Mouse (Mus musculus) kidney, postnatal 0 days (tissue): ENCODE data around the gene Taok1. TPM values are rescaled to one million over a fixed set of nuclear protein-coding genes. Genes with fewer than 3 reads are reported as not detected.

Source experiments
- ATAC-seq: fragments of 200-750 bp; cut with Nextera tagmentation; replicated peaks from 2 replicates; pipeline ENCODE4 v1.8.0; 2017; ENCODE audit warnings: low read depth, moderate number of reproducible peaks, moderate TSS enrichment, moderate library complexity; ENCODE audit not compliant: low FRiP score
- DNase-seq: peaks from one replicate; pipeline ENCODE4 v3.0.0-alpha.2; 2016; ENCODE audit warnings: low spot score
- H3K27ac ChIP-seq: fragments of 300-500 bp; sonication (generic); 2 replicates; pipeline ENCODE4 v1.5.1; 2014; ENCODE audit warnings: mild to moderate bottlenecking
- H3K27me3 ChIP-seq: fragments of 300-500 bp; sonication (generic); 2 replicates; pipeline ENCODE4 v1.6.1; 2014; ENCODE audit warnings: low read length, mixed read lengths; ENCODE audit not compliant: insufficient read depth
- H3K36me3 ChIP-seq: fragments of 300-500 bp; sonication (generic); 2 replicates; pipeline ENCODE4 v1.6.1; 2014; ENCODE audit warnings: low read length, mixed read lengths; ENCODE audit not compliant: insufficient read depth
- H3K4me1 ChIP-seq: fragments of 300-500 bp; sonication (generic); replicated peaks from 2 replicates; pipeline ENCODE4 v1.6.1; 2014; ENCODE audit warnings: antibody characterized with exemption, low read length, mixed read lengths; ENCODE audit not compliant: insufficient read depth
- H3K4me2 ChIP-seq: fragments of 300-500 bp; sonication (generic); 2 replicates; pipeline ENCODE4 v1.6.1; 2014; ENCODE audit warnings: mild to moderate bottlenecking, low read length, moderate library complexity, mixed read lengths
- H3K4me3 ChIP-seq: fragments of 300-500 bp; sonication (generic); replicated peaks from 2 replicates; pipeline ENCODE4 v1.5.1; 2014; ENCODE audit warnings: low read depth, low read length
- H3K9ac ChIP-seq: fragments of 300-500 bp; sonication (generic); 2 replicates; pipeline ENCODE4 v1.6.1; 2014; ENCODE audit warnings: low read depth, low read length
- H3K9me3 ChIP-seq: fragments of 300-500 bp; sonication (generic); replicated peaks from 2 replicates; pipeline ENCODE4 v1.6.1; 2016; ENCODE audit warnings: low read length, inconsistent platforms, mixed read lengths
- CTCF ChIP-seq: IDR thresholded peaks from 2 replicates; pipeline ENCODE4 v1.5.1; 2016; ENCODE audit warnings: antibody characterized with exemption, low read depth, mild to moderate bottlenecking, moderate library complexity
- WGBS: fragments of 180-500 bp; shearing (Covaris S2); extraction: QIAGEN DNeasy Blood & Tissue Kit; methylation state at CpG from one replicate; pipeline ENCODE4 v1.1.7; 2014; 5-methylcytosine and 5-hydroxymethylcytosine counted together
- polyA plus RNA-seq: library from polyadenylated mRNA; unstranded; fragments of >200 nt; fragmentation: Nextera tagmentation; extraction: Ambion mirVana; gene quantifications from 2 replicates; pipeline ENCODE4 v1.2.1, GENCODE M21; 2015

Taok1 gene
- polyA plus RNA-seq, 1 experiment from 2014 or later, result 17.7 TPM

DNA sequence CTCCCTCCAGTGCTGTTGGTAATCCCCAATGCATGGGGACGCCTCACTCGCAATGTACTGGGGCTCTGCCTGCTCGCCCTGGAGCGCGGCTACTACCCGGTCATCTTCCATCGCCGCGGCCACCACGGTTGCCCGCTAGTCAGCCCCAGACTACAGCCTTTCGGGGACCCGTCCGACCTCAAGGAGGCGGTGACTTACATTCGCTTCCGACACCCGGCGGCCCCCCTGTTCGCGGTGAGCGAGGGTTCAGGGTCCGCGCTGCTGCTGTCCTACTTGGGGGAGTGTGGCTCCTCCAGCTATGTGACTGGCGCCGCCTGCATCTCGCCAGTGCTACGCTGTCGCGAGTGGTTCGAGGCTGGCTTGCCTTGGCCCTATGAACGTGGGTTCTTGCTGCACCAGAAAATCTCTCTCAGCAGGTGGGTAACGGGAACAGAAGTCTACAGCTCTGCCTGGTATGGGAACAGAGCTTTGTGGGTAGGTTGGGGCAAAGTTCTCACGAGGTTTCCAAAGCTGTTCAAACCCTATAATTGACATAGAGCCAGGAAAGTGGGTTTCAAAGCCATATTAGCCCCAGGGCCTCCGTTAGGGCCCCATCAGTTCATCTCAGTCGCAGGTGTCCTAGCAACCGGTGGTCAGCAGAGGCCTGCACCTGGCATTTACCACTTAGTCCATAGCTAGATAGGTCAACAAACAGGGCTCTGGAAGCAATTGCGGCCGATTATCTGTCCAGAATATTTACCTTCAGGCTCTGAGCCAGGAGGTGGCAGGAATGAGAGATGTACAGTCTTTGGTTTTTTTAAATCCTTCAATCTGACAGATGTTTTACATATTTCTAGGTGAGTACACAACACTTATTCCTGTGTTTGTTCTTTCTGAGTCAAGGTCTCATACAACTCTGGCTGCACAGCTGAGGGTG, 91.7 kb downstream of the Taok1 start, which contains the start of gene Trp53i13:
Trp53i13 (minus strand) TSS at position 344 of the 916 bp plus-strand sequence.
- Histone ChIP-seq H3K9ac (peak within 1 kb of the TSS; percentile 50), H3K27me3 (no peaks in the 10 kb centered on the region), H3K4me2 (peak within 1 kb of the TSS; percentile 91), H3K4me3 (peak within 1 kb of the TSS; percentile 43), H3K4me1 (peaks cover 22% of the 10 kb centered on the region), H3K9me3 (no peaks in the 10 kb centered on the region), H3K36me3 (no peaks in the 10 kb centered on the region), H3K27ac (0 out of 2 replicates have a peak within 1 kb of the TSS, but pooled peaks have one; percentile 13)
- no peak for TF ChIP-seq CTCF
- 10% methylated on average over 39 of the region's 39 CpGs for WGBS
- DNase-seq (no peak), ATAC-seq (no peak)

DNA sequence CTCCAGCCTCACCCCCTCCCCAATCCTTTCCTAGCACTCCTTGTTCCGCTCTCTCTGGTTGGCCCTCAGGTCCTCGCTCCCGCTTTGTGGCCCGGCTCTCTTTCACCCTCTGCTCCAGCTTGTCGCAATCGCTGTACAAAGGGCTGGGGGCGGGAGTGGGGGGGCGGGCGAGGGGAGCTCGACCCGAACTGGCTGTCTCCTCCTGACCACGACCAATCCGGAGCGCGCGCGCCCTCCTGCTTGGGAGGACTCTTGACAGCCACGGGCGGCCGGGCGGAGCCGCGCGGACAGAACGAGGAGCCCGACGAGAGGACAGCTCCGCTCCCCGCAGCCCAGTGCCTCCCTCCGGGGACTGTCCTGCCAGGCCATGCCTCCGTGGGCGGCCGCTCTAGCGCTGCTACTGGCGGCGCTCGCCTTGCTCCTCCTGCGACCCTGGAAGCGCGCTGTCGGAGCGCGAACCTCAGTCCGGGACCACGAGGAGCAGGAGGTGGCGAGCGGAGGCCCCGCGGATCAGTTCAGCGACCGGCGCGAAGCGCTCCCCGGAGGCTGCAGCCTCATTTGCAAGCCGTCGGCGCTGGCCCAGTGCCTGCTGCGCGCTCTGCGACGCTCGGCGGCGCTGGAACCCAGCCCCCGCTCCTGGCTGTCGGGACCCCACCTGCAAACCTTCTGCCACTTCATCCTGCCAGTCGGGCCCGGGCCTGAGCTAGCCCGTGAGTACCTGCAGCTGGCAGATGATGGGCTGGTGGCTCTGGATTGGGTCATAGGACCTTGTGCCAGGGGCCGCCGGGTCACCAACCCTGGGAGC, 92.6 kb downstream of the Taok1 start, which contains the start of gene Abhd15:
Abhd15 (plus strand) TSS at position 290 of the 805 bp plus-strand sequence.
- peak; percentile 45 for ATAC-seq
- peak within 1 kb of the TSS; percentile 50 for H3K9ac ChIP-seq
- TF ChIP-seq CTCF, result no peak
- peak within 1 kb of the TSS; percentile 43 for H3K4me3 ChIP-seq
- H3K36me3 ChIP-seq, result no peaks in the 10 kb centered on the region
- 0 out of 2 replicates have a peak within 1 kb of the TSS, but pooled peaks have one; percentile 13 for H3K27ac ChIP-seq
- DNase-seq, result peak; percentile 79
- peak within 1 kb of the TSS; percentile 91 for H3K4me2 ChIP-seq
- H3K27me3 ChIP-seq, result no peaks in the 10 kb centered on the region
- under 1% methylated on average over 64 of the region's 72 CpGs for WGBS
- peaks cover 24% of the 10 kb centered on the region for H3K4me1 ChIP-seq
- H3K9me3 ChIP-seq, result no peaks in the 10 kb centered on the region

DNA sequence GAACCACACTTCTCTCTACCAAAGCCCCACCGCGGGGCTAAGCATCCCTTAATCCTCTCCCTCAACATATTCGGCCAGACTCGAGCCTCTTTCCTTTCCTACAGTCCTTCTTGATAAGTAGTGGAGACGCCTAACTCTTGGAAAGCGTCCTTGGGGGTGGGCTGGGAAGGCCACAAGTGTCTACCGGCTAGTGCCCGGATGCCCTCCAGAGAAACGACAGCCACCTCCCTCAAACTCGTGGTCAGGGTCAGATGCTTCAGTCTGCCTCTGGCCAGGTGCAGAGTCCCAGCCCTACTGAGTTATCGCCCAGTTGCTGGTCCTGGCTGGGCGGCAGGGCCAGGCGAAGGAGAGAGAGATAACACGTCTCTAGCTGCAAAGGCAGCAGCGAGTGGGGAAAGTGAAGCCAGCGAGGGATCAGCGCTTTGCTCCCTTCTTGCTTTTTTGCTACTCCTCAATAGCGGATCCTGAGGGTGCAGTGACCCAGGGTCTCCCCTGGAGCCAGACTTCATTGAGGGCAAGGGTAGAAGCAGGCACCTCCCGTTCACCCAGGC, 93.3 kb downstream of the Taok1 start:
- Histone ChIP-seq H3K27me3 (no peaks in the 10 kb centered on the region), H3K36me3 (no peaks in the 10 kb centered on the region), H3K9me3 (no peaks in the 10 kb centered on the region), H3K4me3 (peak overlapping the region; percentile 43), H3K9ac (peak overlapping the region; percentile 50; the same call in 1 of the 2 replicates), H3K4me1 (peaks cover 27% of the 10 kb centered on the region), H3K4me2 (peak overlapping the region; percentile 91), H3K27ac (no peak overlapping the region)
- TF ChIP-seq CTCF, result no peak
- 16% methylated on average over 19 of the region's 19 CpGs for WGBS
- DNase-seq (no peak), ATAC-seq (no peak)

DNA sequence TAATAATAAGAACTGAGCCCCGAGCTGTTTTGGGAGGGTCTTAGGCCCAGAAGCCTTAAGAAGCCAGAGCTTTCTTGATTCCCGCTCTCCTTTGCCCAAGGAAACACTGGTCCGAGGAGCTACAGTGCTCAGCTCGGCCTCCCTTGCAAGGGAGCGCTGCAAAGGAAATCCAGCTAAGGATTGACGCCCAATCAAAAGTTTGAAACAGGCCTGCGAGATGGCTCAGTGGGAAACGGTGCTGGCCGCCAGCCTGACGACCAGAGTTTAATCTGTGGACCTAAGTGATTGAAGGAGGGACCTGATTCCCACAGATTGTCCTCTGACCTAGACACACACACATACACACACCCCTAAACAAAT, 93.8 kb downstream of the Taok1 start:
- peak overlapping the region; percentile 36; the same call in 1 of the 2 replicates for H3K27ac ChIP-seq
- DNase-seq (no peak), ATAC-seq (no peak)
- no peak for TF ChIP-seq CTCF
- H3K36me3 ChIP-seq, result no peaks in the 10 kb centered on the region
- H3K4me3 ChIP-seq, result peak overlapping the region; percentile 55
- peak overlapping the region; percentile 46; the same call in 1 of the 2 replicates for H3K9ac ChIP-seq
- no peaks in the 10 kb centered on the region for H3K9me3 ChIP-seq
- H3K4me1 ChIP-seq, result peaks cover 27% of the 10 kb centered on the region
- H3K27me3 ChIP-seq, result no peaks in the 10 kb centered on the region
- WGBS, result 10% methylated on average over 10 of the region's 10 CpGs
- H3K4me2 ChIP-seq, result peak overlapping the region; percentile 75

DNA sequence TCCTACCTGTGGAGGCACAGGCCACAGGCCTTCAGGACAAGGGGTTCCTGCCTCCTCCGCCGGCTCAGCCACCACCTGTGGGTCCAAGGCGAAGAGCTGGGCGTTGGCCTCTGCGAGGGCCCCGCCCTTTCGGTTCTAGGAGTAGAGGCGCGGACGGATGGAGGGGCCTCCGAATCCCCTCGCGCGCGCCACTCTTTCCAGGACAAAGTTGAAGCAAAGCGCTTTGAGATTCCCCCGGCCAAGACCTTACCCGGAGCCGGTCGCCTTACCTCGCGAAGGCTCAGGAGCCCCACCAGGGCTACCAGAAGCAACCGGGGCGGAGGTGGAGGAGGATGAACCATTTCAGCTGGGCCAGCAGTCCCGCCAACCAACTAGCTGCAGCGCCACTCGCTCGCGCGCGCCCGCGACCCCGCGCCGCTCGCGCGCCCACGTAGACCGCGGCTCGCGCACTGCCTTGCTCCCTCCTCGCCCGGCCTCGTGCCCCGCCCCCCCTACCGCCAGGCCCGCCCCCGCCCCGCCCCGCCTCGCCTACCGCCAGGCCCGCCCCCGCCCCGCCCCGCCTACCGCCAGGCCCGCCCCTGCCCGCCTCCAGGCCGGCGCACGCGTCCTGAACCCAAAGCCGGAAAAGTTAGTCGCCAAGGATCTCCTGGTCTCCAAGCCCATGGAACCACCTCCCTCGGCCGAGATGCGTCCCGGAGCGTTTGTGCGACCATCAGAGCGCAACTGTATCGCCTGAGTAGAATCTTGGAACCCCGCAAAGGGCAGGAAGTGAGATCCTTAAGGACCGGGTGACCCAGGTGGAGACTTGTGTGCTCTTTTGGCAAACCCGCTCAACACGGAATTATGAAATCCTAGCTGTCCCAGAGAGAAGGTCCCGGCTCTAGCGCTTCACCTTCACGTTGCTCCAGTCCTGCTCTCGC, 94.5 kb downstream of the Taok1 start:
- ATAC-seq, result peak; percentile 68
- TF ChIP-seq CTCF, result no peak
- peak overlapping the region; percentile 71 for H3K9ac ChIP-seq
- H3K27ac ChIP-seq, result peak overlapping the region; percentile 38
- H3K9me3 ChIP-seq, result no peaks in the 10 kb centered on the region
- DNase-seq, result peak; percentile 90
- H3K36me3 ChIP-seq, result no peaks in the 10 kb centered on the region
- WGBS, result under 1% methylated on average over 78 of the region's 84 CpGs
- peak overlapping the region; percentile 55 for H3K4me3 ChIP-seq
- H3K27me3 ChIP-seq, result no peaks in the 10 kb centered on the region
- peak overlapping the region; percentile 75 for H3K4me2 ChIP-seq
- peaks cover 32% of the 10 kb centered on the region for H3K4me1 ChIP-seq
